Comparison of ENCODE assay signal across 12 mouse cellular contexts in the genomic region with DNA sequence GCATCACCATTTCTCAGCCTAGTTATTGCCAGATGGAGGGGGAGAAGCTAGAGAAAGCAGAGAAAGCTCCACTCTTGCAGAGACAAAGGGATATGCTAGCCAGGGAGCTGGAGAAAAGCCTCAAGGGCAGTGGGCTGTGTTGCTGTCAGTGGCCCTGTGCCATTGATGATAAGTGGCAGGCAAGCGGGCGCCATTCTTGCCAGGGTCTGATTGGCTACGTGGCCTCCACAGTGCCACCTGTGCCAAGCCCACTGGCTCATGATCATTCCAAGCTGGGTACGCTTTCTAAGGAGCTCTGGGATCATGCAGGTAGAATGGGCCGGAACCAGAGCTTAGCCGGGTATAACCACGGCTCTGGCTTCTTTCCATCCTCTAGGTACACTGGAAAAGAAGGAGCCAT. TPM values are rescaled to one million over a fixed set of nuclear protein-coding genes. Genes with fewer than 3 reads are reported as not detected.
DNase-seq lines count a peak whose midpoint lies in the region; ATAC-seq lines count a peak whose summit lies in the region.
"Had no signal": no experiment of that assay in that cellular context is flagged by ENCODE, and none has a peak within 500 bp of the region (broad histone marks: within the 10 kb centered on the region; RNA-seq: fewer than 3 reads in every experiment).

No protein-coding gene starts in this region.

- H3K9ac ChIP-seq in hindbrain, embryonic 14.5 days: no peak overlapping the region
- no peak overlapping the region for H3K9ac ChIP-seq in hindbrain, embryonic 12.5 days
- no peak overlapping the region for H3K9ac ChIP-seq in midbrain, embryonic 15.5 days
- H3K9ac ChIP-seq: heart, embryonic 15.5 days; liver, embryonic 15.5 days had no signal

- H3K4me3 ChIP-seq in hindbrain, embryonic 14.5 days (replicated peaks; ENCODE audit: low read length): no peak overlapping the region
- no peak overlapping the region for H3K4me3 ChIP-seq in hindbrain, embryonic 12.5 days
- no peak overlapping the region for H3K4me3 ChIP-seq in midbrain, embryonic 15.5 days
- H3K4me3 ChIP-seq: heart, embryonic 15.5 days; liver, embryonic 15.5 days had no signal

- H3K36me3 ChIP-seq in hindbrain, embryonic 14.5 days (replicated peaks; ENCODE audit: control insufficient read depth, insufficient read depth): no peaks in the 10 kb centered on the region
- no peaks in the 10 kb centered on the region for H3K36me3 ChIP-seq in hindbrain, embryonic 12.5 days
- no peaks in the 10 kb centered on the region for H3K36me3 ChIP-seq in midbrain, embryonic 15.5 days (replicated peaks)
- H3K36me3 ChIP-seq: heart, embryonic 15.5 days; liver, embryonic 15.5 days had no signal

- 80% methylated on average over 7 of the region's 7 CpGs for WGBS in hindbrain, embryonic 14.5 days
- 88% methylated on average over 7 of the region's 7 CpGs for WGBS in hindbrain, embryonic 12.5 days
- 81% methylated on average over 7 of the region's 7 CpGs for WGBS in midbrain, embryonic 15.5 days

- H3K27ac ChIP-seq in hindbrain, embryonic 14.5 days: no peak overlapping the region
- H3K27ac ChIP-seq in hindbrain, embryonic 12.5 days: no peak overlapping the region
- no peak overlapping the region for H3K27ac ChIP-seq in midbrain, embryonic 15.5 days
- H3K27ac ChIP-seq: heart, embryonic 15.5 days; liver, embryonic 15.5 days had no signal

- H3K9me3 ChIP-seq in hindbrain, embryonic 14.5 days (ENCODE audit: control insufficient read depth, low read length): no peaks in the 10 kb centered on the region
- no peaks in the 10 kb centered on the region for H3K9me3 ChIP-seq in hindbrain, embryonic 12.5 days (replicated peaks)
- no peaks in the 10 kb centered on the region for H3K9me3 ChIP-seq in midbrain, embryonic 15.5 days
- H3K9me3 ChIP-seq: heart, embryonic 15.5 days; liver, embryonic 15.5 days had no signal

- ATAC-seq in hindbrain, embryonic 14.5 days (ENCODE audit: low FRiP score): peak; percentile 34; the same call in 1 of the 2 replicates
- no peak for ATAC-seq in hindbrain, embryonic 12.5 days (ENCODE audit: low FRiP score)
- peak; percentile 45 for ATAC-seq in cerebellum, adult (ENCODE audit: insufficient number of reproducible peaks, low FRiP score, low TSS enrichment)
- ATAC-seq in midbrain, embryonic 15.5 days (replicated peaks): peak; percentile 47; the same call in 1 of the 2 replicates
- ATAC-seq: inflammation-experienced regulatory T-cells, adult 6 months had no signal

- DNase-seq in hindbrain, embryonic 14.5 days (ENCODE audit: low spot score): no peak
- peak; percentile 66 for DNase-seq in cerebellum, adult 9-10 months
- DNase-seq in lung, postnatal 25 days (ENCODE audit: low spot score): no peak
- DNase-seq in thymus, postnatal 25 days: no peak
- DNase-seq: lung, postnatal 4 days had no signal

- 0 out of 2 replicates have a peak, but pooled peaks cover 5% of the 10 kb centered on the region for H3K27me3 ChIP-seq in hindbrain, embryonic 14.5 days (ENCODE audit: control insufficient read depth, insufficient read depth, low read length)
- peaks cover 4% of the 10 kb centered on the region; the same call in 1 of the 2 replicates for H3K27me3 ChIP-seq in hindbrain, embryonic 12.5 days
- H3K27me3 ChIP-seq in midbrain, embryonic 15.5 days (replicated peaks): peaks cover 16% of the 10 kb centered on the region
- H3K27me3 ChIP-seq: liver, embryonic 15.5 days had no signal

- no peaks in the 10 kb centered on the region for H3K4me1 ChIP-seq in hindbrain, embryonic 14.5 days (replicated peaks; ENCODE audit: control insufficient read depth, insufficient read depth, low read length)
- peaks cover 8% of the 10 kb centered on the region for H3K4me1 ChIP-seq in hindbrain, embryonic 12.5 days
- H3K4me1 ChIP-seq in midbrain, embryonic 15.5 days: no peaks in the 10 kb centered on the region
- H3K4me1 ChIP-seq: heart, embryonic 15.5 days; liver, embryonic 15.5 days had no signal

- no peak overlapping the region for H3K4me2 ChIP-seq in hindbrain, embryonic 14.5 days (replicated peaks)
- H3K4me2 ChIP-seq in hindbrain, embryonic 12.5 days (replicated peaks): no peak overlapping the region
- no peak overlapping the region for H3K4me2 ChIP-seq in midbrain, embryonic 15.5 days
- H3K4me2 ChIP-seq: heart, embryonic 15.5 days; liver, embryonic 15.5 days had no signal

RNA-seq across cellular contexts. Expression of a gene that starts 23.9 kb away (rescaled TPM):
- not detected in 2 replicates for polyA plus RNA-seq in hindbrain, embryonic 14.5 days (2014; fragmentation: Nextera tagmentation; extraction: Ambion mirVana)
- polyA plus RNA-seq in hindbrain, embryonic 12.5 days (2016; fragmentation: Nextera tagmentation; extraction: Ambion mirVana): not detected in 2 replicates
- polyA plus RNA-seq in midbrain, embryonic 15.5 days (2015; fragmentation: Nextera tagmentation; extraction: Ambion mirVana): not detected in 2 replicates
- polyA plus RNA-seq: embryonic facial prominence, embryonic 11.5 days; heart, embryonic 15.5 days; inflammation-experienced regulatory T-cells, adult 6 months; liver, embryonic 15.5 days had no signal
